Mouse (Mus musculus) liver, postnatal 0 days (tissue): ENCODE measurements around the gene Gm6034.

ENCODE experiments used
- CTCF ChIP-seq: sonication (generic); IDR thresholded peaks from 2 replicates; pipeline ENCODE4 v1.5.1; 2016; ENCODE audit warnings: antibody characterized with exemption, low read depth
- EP300 ChIP-seq: IDR thresholded peaks from 2 replicates; pipeline ENCODE4 v1.6.1; 2016; ENCODE audit warnings: antibody characterized with exemption, low read depth, mild to moderate bottlenecking

DNA sequence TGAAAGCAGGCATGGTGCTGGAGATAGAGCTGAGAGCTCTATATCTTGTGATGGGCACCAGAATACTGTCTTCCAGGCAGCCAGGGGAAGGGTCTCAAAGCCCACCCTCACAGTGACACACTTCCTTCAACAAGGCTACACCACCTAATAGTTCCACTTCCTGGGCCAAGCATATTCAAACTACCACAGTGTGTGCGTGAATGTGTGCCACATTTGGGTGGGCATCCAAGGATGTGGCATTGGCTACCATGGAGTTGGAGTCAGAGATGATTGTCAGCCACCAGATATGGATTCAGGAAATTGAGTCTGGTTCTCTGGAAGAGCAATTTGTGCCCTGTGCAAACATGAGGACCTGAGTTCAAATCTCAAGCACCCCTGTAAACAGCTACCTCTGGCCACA lies 21.5 kb upstream of the Gm6034 start:
- TF ChIP-seq EP300, result no peak
- TF ChIP-seq CTCF, result no peak
